Mouse (Mus musculus) limb, embryonic 11.5 days (tissue): Measurements from ENCODE around the gene Ccdc169. TPM values are rescaled to one million over a fixed set of nuclear protein-coding genes. Genes with fewer than 3 reads are reported as not detected.

ENCODE experiments used
- ATAC-seq: fragments of 200-750 bp; cut with Nextera tagmentation; 2 replicates; pipeline ENCODE4 v1.8.0; 2017; ENCODE audit warnings: low read depth; ENCODE audit not compliant: insufficient number of reproducible peaks, low FRiP score, low TSS enrichment
- DNase-seq: peaks from one replicate; pipeline ENCODE4 v3.0.0-alpha.2; 2015; ENCODE audit warnings: low spot score
- H3K27ac ChIP-seq: fragments of 300-500 bp; sonication (generic); replicated peaks from 2 replicates; pipeline ENCODE4 v1.5.1; 2014; ENCODE audit warnings: low read depth, mild to moderate bottlenecking, low read length
- H3K27me3 ChIP-seq: fragments of 300-500 bp; sonication (generic); 2 replicates; pipeline ENCODE4 v1.6.1; 2014; ENCODE audit warnings: mild to moderate bottlenecking, low read length, mixed read lengths; ENCODE audit not compliant: control insufficient read depth, insufficient read depth
- H3K36me3 ChIP-seq: fragments of 300-500 bp; sonication (generic); 2 replicates; pipeline ENCODE4 v1.6.1; 2014; ENCODE audit warnings: mild to moderate bottlenecking, low read length, moderate library complexity, mixed read lengths; ENCODE audit not compliant: control insufficient read depth, insufficient read depth
- H3K4me1 ChIP-seq: fragments of 300-500 bp; sonication (generic); 2 replicates; pipeline ENCODE4 v1.6.1; 2014; ENCODE audit warnings: low read length, mixed read lengths; ENCODE audit not compliant: control insufficient read depth, insufficient read depth
- H3K4me2 ChIP-seq: fragments of 300-500 bp; sonication (generic); 2 replicates; pipeline ENCODE4 v1.6.1; 2014; ENCODE audit warnings: low read depth, mild to moderate bottlenecking, moderate library complexity; ENCODE audit not compliant: severe bottlenecking
- H3K4me3 ChIP-seq: fragments of 300-500 bp; sonication (generic); 2 replicates; pipeline ENCODE4 v1.5.1; 2014; ENCODE audit warnings: low read depth, low read length
- H3K9ac ChIP-seq: fragments of 300-500 bp; sonication (generic); 2 replicates; pipeline ENCODE4 v1.6.1; 2014; ENCODE audit warnings: mild to moderate bottlenecking, low read length
- H3K9me3 ChIP-seq: fragments of 300-500 bp; sonication (generic); 2 replicates; pipeline ENCODE4 v1.6.1; 2016; ENCODE audit warnings: low read length; ENCODE audit not compliant: control insufficient read depth
- WGBS: fragments of 180-500 bp; shearing (Covaris S2); extraction: QIAGEN DNeasy Blood & Tissue Kit; methylation state at CpG from one replicate; pipeline ENCODE4 v1.1.7; 2014; 5-methylcytosine and 5-hydroxymethylcytosine counted together
- polyA plus RNA-seq: library from polyadenylated mRNA; unstranded; fragments of >200 nt; fragmentation: Nextera tagmentation; extraction: Ambion mirVana; gene quantifications from 2 replicates; pipeline ENCODE4 v1.2.1, GENCODE M21; 2014

The Ccdc169 gene
- polyA plus RNA-seq, 1 experiment from 2014 or later = 0.08 TPM

GRCm38 (mm10) chr3:55154163-55154562 lies 17.0 kb downstream of the Ccdc169 start:
- no peak overlapping the region for H3K27ac ChIP-seq

DNA sequence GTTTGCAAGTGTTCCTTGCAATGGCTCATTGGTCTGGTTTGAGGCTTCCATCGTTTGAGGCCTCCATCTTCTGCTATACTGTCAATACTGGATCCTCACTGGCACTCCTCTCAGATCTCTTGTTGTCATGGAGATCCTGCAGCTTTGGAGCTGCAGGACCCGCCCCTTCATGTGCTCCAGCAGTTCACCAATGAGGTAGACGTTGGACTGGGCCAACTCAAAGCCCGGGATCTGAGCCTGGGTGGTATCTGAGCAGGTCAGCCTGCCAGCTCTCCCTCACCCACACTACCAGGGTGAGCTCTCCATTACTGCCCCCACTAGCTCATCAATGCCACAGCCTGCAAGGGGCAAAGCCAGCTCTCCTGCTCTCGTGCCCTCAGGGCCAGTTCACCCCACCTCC lies 20.3 kb downstream of the Ccdc169 start:
- Histone ChIP-seq H3K27me3 (no peaks in the 10 kb centered on the region), H3K36me3 (no peaks in the 10 kb centered on the region), H3K4me3 (no peak overlapping the region), H3K4me2 (no peak overlapping the region), H3K27ac (no peak overlapping the region), H3K9ac (no peak overlapping the region), H3K4me1 (no peaks in the 10 kb centered on the region), H3K9me3 (no peaks in the 10 kb centered on the region)
- 68% methylated on average over 5 of the region's 5 CpGs for WGBS
- ATAC-seq (no peak), DNase-seq (no peak)

More at GRCm38 (mm10) chr3:55154163-55154562, 17.0 kb downstream of the Ccdc169 start:
- H3K36me3 ChIP-seq = no peaks in the 10 kb centered on the region
- H3K9me3 ChIP-seq = no peaks in the 10 kb centered on the region
- H3K4me1 ChIP-seq = no peaks in the 10 kb centered on the region
- no peaks in the 10 kb centered on the region for H3K27me3 ChIP-seq
- 94% methylated on average over 7 of the region's 7 CpGs for WGBS
- no peak for ATAC-seq
- no peak overlapping the region for H3K9ac ChIP-seq
- H3K4me3 ChIP-seq = no peak overlapping the region
- H3K4me2 ChIP-seq = no peak overlapping the region
- no peak for DNase-seq

GRCm38 (mm10) chr3:55161144-55161543 lies 24.0 kb downstream of the Ccdc169 start:
- H3K9me3 ChIP-seq = no peaks in the 10 kb centered on the region
- ATAC-seq (no peak), DNase-seq (no peak)
- no peaks in the 10 kb centered on the region for H3K36me3 ChIP-seq
- H3K4me3 ChIP-seq = no peak overlapping the region
- 80% methylated on average over 7 of the region's 7 CpGs for WGBS
- no peak overlapping the region for H3K27ac ChIP-seq
- no peaks in the 10 kb centered on the region for H3K27me3 ChIP-seq
- H3K4me2 ChIP-seq = no peak overlapping the region
- H3K4me1 ChIP-seq = no peaks in the 10 kb centered on the region
- H3K9ac ChIP-seq = no peak overlapping the region

DNA sequence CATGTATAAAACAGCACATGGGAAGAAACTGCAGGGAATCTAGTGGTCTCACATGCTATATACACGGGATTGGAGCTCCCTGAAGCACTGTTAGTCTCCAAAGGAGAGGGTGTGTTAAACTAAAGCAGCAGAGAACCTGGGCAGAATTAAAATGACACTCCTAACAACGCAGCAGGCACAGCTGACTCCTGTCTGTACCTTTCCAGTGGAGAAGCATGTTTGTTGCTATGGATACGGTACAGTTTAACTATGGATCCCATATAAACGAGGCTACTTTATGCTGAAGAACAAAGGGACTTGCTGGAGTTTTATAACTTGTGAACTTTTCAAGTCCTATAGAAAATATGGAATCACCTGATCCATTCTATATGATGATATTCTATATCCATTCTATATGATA lies 26.4 kb downstream of the Ccdc169 start:
- 73% methylated on average over 4 of the region's 4 CpGs for WGBS
- no peaks in the 10 kb centered on the region for H3K36me3 ChIP-seq
- H3K9me3 ChIP-seq = no peaks in the 10 kb centered on the region
- H3K4me3 ChIP-seq = no peak overlapping the region
- H3K27me3 ChIP-seq = no peaks in the 10 kb centered on the region
- no peak overlapping the region for H3K4me2 ChIP-seq
- H3K27ac ChIP-seq = no peak overlapping the region
- ATAC-seq = no peak
- no peak for DNase-seq
- H3K4me1 ChIP-seq = no peaks in the 10 kb centered on the region
- H3K9ac ChIP-seq = no peak overlapping the region

DNA sequence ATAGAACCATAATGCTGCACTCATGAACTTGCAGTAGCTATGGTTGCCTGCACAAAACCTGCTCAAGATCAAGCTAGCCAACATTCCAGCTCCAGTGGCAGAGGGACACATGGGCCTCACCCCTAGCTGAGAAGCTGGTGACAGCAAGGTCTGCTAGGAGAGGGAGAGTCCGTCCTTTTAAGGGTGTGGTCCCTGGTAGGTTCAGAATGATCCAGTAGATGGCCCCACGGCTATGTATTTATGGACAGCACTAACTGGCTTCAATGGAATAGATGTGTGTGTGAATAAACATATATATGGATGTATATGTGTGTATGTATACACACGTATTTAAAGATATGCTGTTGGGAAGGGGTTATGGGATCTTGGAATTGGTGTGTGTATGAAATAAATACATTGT lies 35.3 kb downstream of the Ccdc169 start:
- Histone ChIP-seq H3K9ac (no peak overlapping the region), H3K27ac (no peak overlapping the region), H3K4me1 (no peaks in the 10 kb centered on the region), H3K9me3 (no peaks in the 10 kb centered on the region), H3K4me3 (no peak overlapping the region), H3K36me3 (no peaks in the 10 kb centered on the region), H3K27me3 (no peaks in the 10 kb centered on the region), H3K4me2 (no peak overlapping the region)
- ATAC-seq (no peak), DNase-seq (no peak)
- 79% methylated on average over 3 of the region's 3 CpGs for WGBS

DNA sequence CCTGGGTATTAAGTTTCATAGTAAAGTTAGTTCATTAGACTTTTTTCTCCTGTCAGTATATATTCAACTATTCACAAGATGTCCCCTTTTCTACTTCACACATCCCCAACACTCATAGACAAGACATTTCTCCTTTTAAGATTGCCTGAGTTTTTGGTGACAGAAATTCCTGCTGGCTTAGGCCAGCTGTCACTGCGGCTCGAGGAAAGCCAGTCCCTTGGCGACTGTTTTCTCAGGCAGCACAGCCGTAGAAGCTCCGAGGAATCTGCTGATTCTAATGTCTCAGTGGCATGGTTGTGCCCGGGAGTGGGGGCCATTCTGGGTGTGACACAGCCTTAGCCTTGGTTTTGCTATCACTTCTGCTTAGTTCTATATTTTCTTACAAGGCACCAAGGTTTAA lies 40.1 kb downstream of the Ccdc169 start:
- ATAC-seq (no peak), DNase-seq (no peak)
- Histone ChIP-seq H3K36me3 (no peaks in the 10 kb centered on the region), H3K4me2 (no peak overlapping the region), H3K27me3 (no peaks in the 10 kb centered on the region), H3K4me1 (no peaks in the 10 kb centered on the region), H3K4me3 (no peak overlapping the region), H3K9me3 (no peaks in the 10 kb centered on the region), H3K9ac (no peak overlapping the region), H3K27ac (no peak overlapping the region)
- WGBS = 65% methylated on average over 6 of the region's 6 CpGs

DNA sequence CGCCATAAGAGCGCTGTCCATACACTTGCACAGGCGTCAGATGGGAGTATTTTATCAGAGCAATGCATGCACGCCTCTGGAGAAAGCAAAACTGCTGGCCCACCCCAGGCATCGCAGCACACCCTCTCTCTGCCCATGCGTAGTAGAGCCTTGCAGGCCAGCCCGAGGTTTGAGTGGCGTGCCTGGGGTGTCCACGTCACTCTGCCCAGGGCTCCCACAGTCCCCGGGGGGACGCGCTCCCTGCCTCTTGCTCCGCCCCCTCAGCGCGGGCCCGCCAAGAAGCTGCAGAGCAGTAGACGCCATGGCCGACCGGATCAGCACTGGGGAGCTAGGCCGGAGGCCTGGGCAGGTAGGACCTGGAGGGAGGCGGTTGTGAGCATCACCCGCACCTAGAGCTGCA lies 44.6 kb downstream of the Ccdc169 start, which contains the start of gene Sohlh2:
Gene Sohlh2 (plus strand): TSS at position 263 of the 400 bp plus-strand sequence.
- H3K27me3 ChIP-seq = no peaks in the 10 kb centered on the region
- no peaks in the 10 kb centered on the region for H3K4me1 ChIP-seq
- 93% methylated on average over 22 of the region's 22 CpGs for WGBS
- DNase-seq = no peak
- H3K4me2 ChIP-seq = no peak within 1 kb of the TSS
- no peak within 1 kb of the TSS for H3K4me3 ChIP-seq
- H3K9me3 ChIP-seq = no peaks in the 10 kb centered on the region
- ATAC-seq = no peak
- H3K36me3 ChIP-seq = no peaks in the 10 kb centered on the region
- H3K9ac ChIP-seq = no peak within 1 kb of the TSS
- no peak within 1 kb of the TSS for H3K27ac ChIP-seq

GRCm38 (mm10) chr3:55191668-55192067 lies 54.5 kb downstream of the Ccdc169 start:
- Histone ChIP-seq H3K4me1 (no peaks in the 10 kb centered on the region), H3K9ac (no peak overlapping the region), H3K27ac (no peak overlapping the region), H3K9me3 (no peaks in the 10 kb centered on the region), H3K4me3 (no peak overlapping the region), H3K4me2 (no peak overlapping the region), H3K36me3 (no peaks in the 10 kb centered on the region), H3K27me3 (no peaks in the 10 kb centered on the region)
- WGBS = 82% methylated on average over 4 of the region's 4 CpGs
- DNase-seq (no peak), ATAC-seq (no peak)

GRCm38 (mm10) chr3:55193351-55193750 lies 56.2 kb downstream of the Ccdc169 start:
- Histone ChIP-seq H3K27ac (no peak overlapping the region), H3K36me3 (no peaks in the 10 kb centered on the region), H3K27me3 (no peaks in the 10 kb centered on the region), H3K9me3 (no peaks in the 10 kb centered on the region), H3K4me2 (no peak overlapping the region), H3K4me3 (no peak overlapping the region), H3K9ac (no peak overlapping the region), H3K4me1 (no peaks in the 10 kb centered on the region)
- no peak for ATAC-seq
- no peak for DNase-seq
- WGBS = 51% methylated on average over 2 of the region's 2 CpGs
